Mouse (Mus musculus) liver, adult 2 months (tissue): ENCODE results near the gene Cacna1a.

ENCODE experiments used
- CTCF ChIP-seq: fragments of 200-500 bp; IDR thresholded peaks from 2 replicates; pipeline ENCODE4 v1.5.1; 2011; ENCODE audit warnings: low read depth, low read length, control low read depth
- POLR2A ChIP-seq: fragments of 200-500 bp; IDR thresholded peaks from 2 replicates; pipeline ENCODE4 v1.6.1; 2011; ENCODE audit warnings: low read length, control low read depth; ENCODE audit not compliant: insufficient read depth; ENCODE audit errors: extremely low read depth

GRCm38 (mm10) chr8:84661961-84662571, 273.8 kb downstream of the Cacna1a start:
- TF ChIP-seq CTCF (no peak), POLR2A (no peak)
